Mouse (Mus musculus) lung, embryonic 16.5 days (tissue): ENCODE measurements around the gene Olfr1380. TPM values are rescaled to one million over a fixed set of nuclear protein-coding genes. Genes with fewer than 3 reads are reported as not detected.
"Not testable (repeated sequence)": the region's sequence is repeated elsewhere in the genome, so short reads cannot be mapped to it uniquely, and the experiment has no call there.

Experiments
- ATAC-seq: fragments of 200-750 bp; cut with Nextera tagmentation; 2 replicates; pipeline ENCODE4 v1.8.0; 2017; ENCODE audit warnings: low read depth, mild to moderate bottlenecking, moderate library complexity
- H3K27ac ChIP-seq: fragments of 300-500 bp; sonication (generic); 2 replicates; pipeline ENCODE4 v1.5.1; 2014; ENCODE audit warnings: mild to moderate bottlenecking, control low read depth, low read length
- H3K27me3 ChIP-seq: fragments of 300-500 bp; sonication (generic); 2 replicates; pipeline ENCODE4 v1.6.1; 2014; ENCODE audit warnings: low read depth, low read length, mixed read lengths; ENCODE audit not compliant: control insufficient read depth, insufficient read depth
- H3K36me3 ChIP-seq: fragments of 300-500 bp; sonication (generic); 2 replicates; pipeline ENCODE4 v1.6.1; 2014; ENCODE audit warnings: low read length; ENCODE audit not compliant: control insufficient read depth, insufficient read depth
- H3K4me1 ChIP-seq: fragments of 300-500 bp; sonication (generic); replicated peaks from 2 replicates; pipeline ENCODE4 v1.6.1; 2014; ENCODE audit warnings: low read length, mixed read lengths; ENCODE audit not compliant: control insufficient read depth, insufficient read depth
- H3K4me2 ChIP-seq: fragments of 300-500 bp; sonication (generic); 2 replicates; pipeline ENCODE4 v1.6.1; 2014; ENCODE audit warnings: low read depth, low read length, control low read depth
- H3K4me3 ChIP-seq: fragments of 300-500 bp; sonication (generic); 2 replicates; pipeline ENCODE4 v1.5.1; 2014; ENCODE audit warnings: mild to moderate bottlenecking, low read length, control low read depth
- H3K9ac ChIP-seq: fragments of 300-500 bp; sonication (generic); 2 replicates; pipeline ENCODE4 v1.6.1; 2014; ENCODE audit warnings: low read length, control low read depth
- H3K9me3 ChIP-seq: fragments of 300-500 bp; sonication (generic); 2 replicates; pipeline ENCODE4 v1.6.1; 2016; ENCODE audit warnings: low read length; ENCODE audit not compliant: control insufficient read depth
- WGBS: fragments of 180-500 bp; shearing (Covaris S2); extraction: QIAGEN DNeasy Blood & Tissue Kit; methylation state at CpG from one replicate; pipeline ENCODE4 v1.1.7; 2014; 5-methylcytosine and 5-hydroxymethylcytosine counted together
- polyA plus RNA-seq: library from polyadenylated mRNA; unstranded; fragments of >200 nt; fragmentation: Nextera tagmentation; extraction: Ambion mirVana; gene quantifications from 2 replicates; pipeline ENCODE4 v1.2.1, GENCODE M21; 2015

The Olfr1380 gene
- polyA plus RNA-seq, 1 experiment from 2014 or later: not detected

DNA sequence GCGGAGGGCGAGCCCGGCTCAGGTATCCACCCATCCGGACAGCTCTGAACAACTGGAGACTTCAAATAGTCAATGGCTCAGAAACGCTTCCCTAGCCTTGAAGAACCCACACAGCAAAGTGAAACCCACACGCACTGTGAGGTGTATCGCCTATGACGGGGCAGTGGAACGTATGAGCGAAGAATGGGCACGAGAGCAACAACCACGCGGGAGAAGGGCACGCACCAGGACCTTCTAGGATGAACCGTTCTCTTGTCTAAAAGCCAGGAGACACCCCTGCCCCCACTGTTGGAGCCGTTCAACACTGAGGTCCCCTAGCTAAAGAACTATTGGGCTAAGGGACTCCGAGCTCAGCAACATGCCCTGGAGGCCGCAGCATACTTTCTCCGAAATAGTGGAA lies 33.5 kb downstream of the Olfr1380 start:
- WGBS: 91% methylated on average over 19 of the region's 19 CpGs
- H3K4me3 ChIP-seq: no peak overlapping the region
- no peak for ATAC-seq

DNA sequence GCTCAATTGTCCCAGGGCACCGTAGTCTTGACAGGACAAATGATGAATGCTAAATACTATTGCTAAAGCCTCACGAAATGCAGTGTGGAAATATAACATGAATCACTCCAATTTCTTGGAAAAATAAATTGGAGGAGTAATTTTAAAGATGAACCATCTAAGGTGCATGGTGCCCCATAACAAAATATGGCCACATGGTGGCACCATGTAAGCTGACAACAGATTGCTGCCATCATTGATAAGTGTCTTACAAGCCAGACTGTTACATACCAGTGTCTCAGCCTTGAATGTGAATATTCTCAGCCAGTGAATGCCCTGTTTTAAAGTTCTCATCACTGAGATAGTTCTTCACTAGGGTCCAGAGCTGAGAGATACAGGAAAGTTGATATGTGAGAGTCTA lies 40.5 kb downstream of the Olfr1380 start:
- not testable (repeated sequence) for H3K27ac ChIP-seq, H3K9ac ChIP-seq, H3K36me3 ChIP-seq, H3K4me3 ChIP-seq, H3K4me2 ChIP-seq, H3K27me3 ChIP-seq, H3K9me3 ChIP-seq, ATAC-seq, H3K4me1 ChIP-seq
- 41% methylated on average over 2 of the region's 2 CpGs for WGBS

More for the DNA sequence above, 33.5 kb downstream of the Olfr1380 start:
- H3K27me3 ChIP-seq: no peaks in the 10 kb centered on the region
- no peak overlapping the region for H3K27ac ChIP-seq
- no peaks in the 10 kb centered on the region for H3K9me3 ChIP-seq
- H3K36me3 ChIP-seq: no peaks in the 10 kb centered on the region
- no peak overlapping the region for H3K9ac ChIP-seq
- no peak overlapping the region for H3K4me2 ChIP-seq
- no peaks in the 10 kb centered on the region for H3K4me1 ChIP-seq

DNA sequence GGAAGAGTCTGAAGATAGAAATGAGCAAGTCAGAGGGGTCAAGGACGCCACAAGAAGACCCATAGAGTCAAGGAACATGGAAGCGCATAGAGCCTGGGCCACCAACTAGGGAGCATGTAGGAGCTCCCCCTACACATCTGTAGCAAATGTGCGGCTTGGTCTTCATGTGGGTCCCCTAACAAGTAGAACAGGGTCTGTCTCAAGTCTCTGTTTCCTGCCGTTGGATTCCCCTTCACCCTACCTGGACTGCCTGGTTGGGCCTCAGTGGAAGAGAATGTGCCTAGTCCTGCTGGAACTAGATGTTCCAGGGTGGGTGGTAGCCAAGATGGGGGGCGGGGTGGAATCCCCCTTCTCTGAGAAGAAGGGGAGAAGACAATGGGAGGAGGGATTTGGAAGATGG lies 51.6 kb downstream of the Olfr1380 start:
- H3K9ac ChIP-seq, H3K36me3 ChIP-seq, H3K27ac ChIP-seq, H3K4me3 ChIP-seq, H3K4me2 ChIP-seq, H3K4me1 ChIP-seq, ATAC-seq, H3K9me3 ChIP-seq: not testable (repeated sequence)
- H3K27me3 ChIP-seq: peaks cover 14% of the 10 kb centered on the region
- WGBS: 78% methylated on average over 5 of the region's 5 CpGs

DNA sequence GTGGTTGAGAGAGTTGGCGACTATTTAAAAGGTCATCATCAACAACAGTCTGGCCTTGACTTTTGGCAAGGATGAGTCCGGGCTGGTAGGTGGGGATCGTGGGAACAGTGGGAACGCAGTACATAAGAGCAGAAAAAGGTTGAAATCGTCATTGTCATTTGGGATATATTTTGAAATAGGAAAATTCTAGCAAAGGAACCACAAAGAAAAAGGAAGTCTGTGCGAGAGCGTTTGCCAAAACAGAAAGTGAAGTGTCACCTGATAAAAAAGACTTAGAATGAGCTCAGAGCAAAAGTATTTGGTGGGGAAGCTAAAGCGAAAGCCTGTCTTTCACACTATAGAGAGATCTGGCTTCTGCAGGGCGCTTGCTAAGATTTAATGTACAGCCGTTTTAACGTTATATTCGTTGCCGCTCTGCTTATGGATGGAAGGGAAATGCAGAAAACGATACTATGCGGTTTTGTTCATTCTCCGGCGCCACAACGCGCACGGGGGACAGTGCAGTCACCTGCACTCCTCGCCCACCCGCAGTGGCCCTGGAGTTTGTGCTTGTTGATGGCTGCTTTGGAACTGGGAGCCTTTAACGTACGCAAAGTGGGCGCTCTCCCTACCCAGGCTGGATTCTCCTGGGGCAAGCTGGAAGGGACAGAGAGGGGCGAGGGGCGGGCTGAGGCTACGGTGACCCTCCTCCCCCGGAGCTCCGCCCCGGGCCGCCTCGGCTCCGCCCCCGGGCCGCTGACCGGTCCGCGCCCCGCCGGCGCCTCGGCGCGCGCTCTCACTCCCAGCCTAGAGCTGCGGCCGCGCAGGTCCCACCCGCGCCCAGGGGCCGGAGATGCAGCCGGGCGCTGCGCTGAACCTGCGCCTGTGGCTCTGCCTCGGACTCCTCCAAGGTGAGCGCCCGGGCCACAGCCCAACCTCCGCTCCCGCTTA lies 52.5 kb downstream of the Olfr1380 start, which contains the start of gene Flt4:
Flt4 (plus strand) TSS at position 326 of the 930 bp plus-strand sequence.
- peak within 1 kb of the TSS; percentile 62 for H3K9ac ChIP-seq
- not testable (repeated sequence) for H3K36me3 ChIP-seq, H3K9me3 ChIP-seq, H3K4me1 ChIP-seq
- peak; percentile 94 for ATAC-seq
- H3K27me3 ChIP-seq: peaks cover 14% of the 10 kb centered on the region
- WGBS: 4% methylated on average over 35 of the region's 61 CpGs
- peak within 1 kb of the TSS; percentile 68 for H3K4me2 ChIP-seq
- 0 out of 2 replicates have a peak within 1 kb of the TSS, but pooled peaks have one; percentile 22 for H3K27ac ChIP-seq
- H3K4me3 ChIP-seq: peak within 1 kb of the TSS; percentile 59

DNA sequence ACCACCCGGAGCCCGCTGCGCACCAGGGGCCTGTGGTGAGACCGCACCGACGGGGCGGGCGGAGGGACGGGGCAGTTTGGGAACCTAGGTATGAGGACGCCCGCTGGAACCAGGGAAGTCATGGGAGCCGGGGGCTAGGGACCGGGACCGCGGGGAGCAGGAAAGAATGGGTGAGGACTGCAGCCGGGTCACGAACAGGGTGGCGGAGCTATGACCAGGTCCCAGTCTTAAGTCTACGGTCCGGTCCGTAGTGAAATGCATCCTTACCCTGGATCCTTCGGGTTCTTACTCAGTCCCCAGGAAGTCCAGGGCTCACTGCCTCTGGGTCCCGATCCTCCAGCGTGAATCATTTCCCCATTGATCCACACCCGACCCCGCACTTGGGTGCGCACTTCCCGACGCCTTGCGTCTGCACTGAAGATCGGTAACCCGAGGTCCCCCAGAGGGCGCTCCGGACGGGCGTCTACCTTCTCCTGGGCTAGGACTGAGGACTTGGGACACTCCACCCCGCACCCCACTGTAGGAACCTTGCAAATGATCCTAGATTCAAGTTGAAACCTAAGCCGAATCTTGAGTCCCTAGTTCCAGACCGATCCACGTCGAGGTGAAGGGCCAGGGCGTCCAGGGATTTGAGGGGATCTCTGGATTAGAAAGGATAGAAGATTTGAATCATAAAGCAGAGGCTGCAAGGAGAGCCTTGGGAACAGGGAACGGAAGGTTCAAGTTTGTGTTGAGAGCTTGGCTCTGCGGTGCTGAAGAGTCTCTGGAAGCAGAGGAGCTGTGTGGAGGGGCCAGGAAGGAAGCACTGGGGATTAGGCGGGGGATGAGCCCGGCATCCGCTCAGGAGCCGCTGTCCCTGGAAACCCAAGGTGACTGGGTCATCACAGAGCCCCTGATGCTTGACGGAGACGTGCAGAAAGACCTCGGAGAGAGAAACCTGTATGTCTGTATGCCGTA lies 53.5 kb downstream of the Olfr1380 start:
- not testable (repeated sequence) for H3K9me3 ChIP-seq, H3K36me3 ChIP-seq, H3K27ac ChIP-seq, H3K4me1 ChIP-seq
- peak overlapping the region; percentile 62 for H3K9ac ChIP-seq
- peak; percentile 46; the same call in 1 of the 2 replicates for ATAC-seq
- peaks cover 14% of the 10 kb centered on the region for H3K27me3 ChIP-seq
- 2% methylated on average over 47 of the region's 52 CpGs for WGBS
- peak overlapping the region; percentile 59 for H3K4me3 ChIP-seq
- H3K4me2 ChIP-seq: peak overlapping the region; percentile 68

DNA sequence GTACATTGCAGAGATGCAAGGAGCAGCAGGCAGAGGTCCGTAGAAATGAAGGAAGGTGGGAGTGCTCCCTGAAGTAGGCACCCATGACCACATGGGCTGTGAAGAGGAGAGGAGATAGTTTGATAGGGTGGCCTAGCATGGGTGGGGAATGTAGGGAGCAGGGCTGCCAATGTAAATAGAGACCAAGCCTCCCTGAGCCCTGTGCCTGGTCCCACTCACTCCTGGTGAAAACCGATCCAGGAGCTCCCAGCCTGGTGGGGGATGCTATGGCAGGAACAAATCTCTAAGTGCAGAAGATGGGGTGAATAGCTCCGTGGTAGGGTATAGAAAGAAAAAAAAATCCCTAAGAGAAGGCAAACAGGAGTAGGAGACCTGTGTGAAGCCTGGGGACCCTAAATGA lies 54.7 kb downstream of the Olfr1380 start:
- H3K27ac ChIP-seq, ATAC-seq, H3K9me3 ChIP-seq, H3K4me1 ChIP-seq, H3K9ac ChIP-seq, H3K36me3 ChIP-seq, H3K4me3 ChIP-seq: not testable (repeated sequence)
- peak overlapping the region; percentile 32 for H3K4me2 ChIP-seq
- 16% methylated on average over 3 of the region's 3 CpGs for WGBS
- H3K27me3 ChIP-seq: peaks cover 14% of the 10 kb centered on the region

DNA sequence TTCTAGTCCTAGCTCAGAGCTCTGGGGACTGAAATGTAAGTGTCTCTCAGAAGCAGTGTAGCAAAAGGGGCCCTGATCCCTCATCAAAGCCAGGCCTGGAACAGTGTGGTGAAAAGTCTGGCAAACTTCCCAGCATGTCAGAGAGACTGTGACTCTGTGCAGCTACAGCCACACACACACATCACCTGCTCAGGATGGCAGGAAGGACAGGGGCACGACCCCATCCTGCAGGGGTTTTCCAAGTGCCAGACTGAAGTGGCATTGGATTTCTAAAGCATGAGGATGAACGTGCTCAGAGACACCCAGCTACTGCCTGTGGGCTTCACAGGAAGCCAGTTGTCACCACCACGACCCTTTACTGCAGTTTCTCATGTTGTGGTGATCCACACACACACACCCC lies 55.5 kb downstream of the Olfr1380 start:
- Histone ChIP-seq H3K4me2 (no peak overlapping the region), H3K9ac (no peak overlapping the region), H3K36me3 (no peaks in the 10 kb centered on the region), H3K27me3 (peaks cover 14% of the 10 kb centered on the region), H3K9me3 (no peaks in the 10 kb centered on the region), H3K4me3 (no peak overlapping the region), H3K4me1 (no peaks in the 10 kb centered on the region), H3K27ac (no peak overlapping the region)
- no peak for ATAC-seq
- whole genome bisulfite sequencing: 26% methylated on average over 3 of the region's 3 CpGs

DNA sequence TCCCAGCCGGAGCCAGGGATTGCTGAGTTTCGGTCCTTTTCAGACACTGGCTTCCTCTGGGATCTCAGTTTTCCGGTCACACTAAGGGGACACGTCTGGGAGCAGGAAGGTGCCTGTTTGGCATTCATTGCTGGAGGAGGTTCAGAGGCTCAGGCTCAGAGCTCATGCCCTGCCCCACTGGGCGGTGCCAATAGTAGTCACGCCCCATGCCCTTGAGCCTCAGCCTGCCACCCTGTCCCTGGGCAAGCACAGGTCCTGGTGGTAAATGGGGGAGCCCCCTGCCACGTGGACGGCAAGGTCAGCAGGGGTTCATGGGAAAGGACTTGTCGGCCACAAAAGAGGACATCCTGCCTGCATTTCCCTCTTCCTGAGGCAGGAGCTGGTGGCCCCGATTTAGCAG lies 56.7 kb downstream of the Olfr1380 start:
- H3K4me2 ChIP-seq: no peak overlapping the region; the same call in 1 of the 2 replicates

More for the DNA sequence above, 56.7 kb downstream of the Olfr1380 start:
- Histone ChIP-seq H3K4me1 (no peaks in the 10 kb centered on the region), H3K4me3 (no peak overlapping the region), H3K27me3 (peaks cover 14% of the 10 kb centered on the region), H3K9me3 (no peaks in the 10 kb centered on the region), H3K27ac (no peak overlapping the region), H3K36me3 (no peaks in the 10 kb centered on the region), H3K9ac (no peak overlapping the region)
- 10% methylated on average over 10 of the region's 10 CpGs for WGBS
- ATAC-seq: peak; percentile 64
